Mouse (Mus musculus): ENCODE data around the gene Cish.
A peak's percentile ranks its signal among the peaks of the same experiment; 100 is the strongest.

Gene Cish

GRCm38 (mm10) chr9:107324799-107325561 lies 29.2 kb downstream of the Cish start:
- DNase-seq: no peak

GRCm38 (mm10) chr9:107325904-107326303 lies 30.1 kb downstream of the Cish start:
- DNase-seq: no peak

- DNase-seq: no peak
Observed at GRCm38 (mm10) chr9:107327879-107328620, 32.2 kb downstream of the Cish start.

DNA sequence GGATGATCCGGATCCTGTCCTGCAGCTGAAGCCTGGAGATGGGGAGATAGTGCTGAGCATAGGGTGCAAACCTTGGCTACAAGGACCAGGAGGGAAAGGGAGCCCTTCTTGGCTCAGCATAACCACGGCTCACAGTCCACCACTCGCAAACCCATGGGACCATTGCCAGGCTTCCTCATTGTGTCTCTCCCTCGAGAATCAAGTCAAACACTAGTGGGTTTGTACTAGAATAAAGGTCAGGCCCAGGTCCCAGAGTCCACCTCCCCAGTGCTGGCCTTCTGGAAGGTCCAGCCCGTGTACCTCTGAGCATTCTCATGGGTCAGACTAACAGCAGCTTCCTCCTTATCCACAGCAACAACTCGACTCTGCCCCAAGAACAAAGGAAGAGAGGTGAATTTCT lies 35.0 kb downstream of the Cish start:
- DNase-seq: no peak

DNA sequence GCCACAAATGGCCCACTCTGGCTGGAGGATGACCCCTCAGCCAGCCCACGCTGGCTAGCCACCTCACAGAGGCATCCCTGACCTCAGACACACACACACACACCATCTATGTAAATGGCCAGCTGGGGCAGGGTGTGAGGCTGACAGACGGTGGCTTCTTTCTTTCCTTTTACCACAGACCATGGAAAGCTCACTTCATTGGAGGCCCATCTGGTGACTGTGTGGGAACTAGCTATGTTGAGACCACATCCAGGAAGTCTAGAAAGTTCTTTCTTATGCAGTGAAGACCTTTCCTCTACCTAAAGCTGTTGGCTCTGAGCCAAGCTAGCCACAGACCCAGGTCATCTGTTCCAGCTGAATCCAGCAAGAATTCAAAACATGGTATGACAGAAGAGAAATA lies 37.9 kb downstream of the Cish start:
- DNase-seq: no peak

GRCm38 (mm10) chr9:107334356-107334755 lies 38.5 kb downstream of the Cish start:
- DNase-seq: no peak

DNA sequence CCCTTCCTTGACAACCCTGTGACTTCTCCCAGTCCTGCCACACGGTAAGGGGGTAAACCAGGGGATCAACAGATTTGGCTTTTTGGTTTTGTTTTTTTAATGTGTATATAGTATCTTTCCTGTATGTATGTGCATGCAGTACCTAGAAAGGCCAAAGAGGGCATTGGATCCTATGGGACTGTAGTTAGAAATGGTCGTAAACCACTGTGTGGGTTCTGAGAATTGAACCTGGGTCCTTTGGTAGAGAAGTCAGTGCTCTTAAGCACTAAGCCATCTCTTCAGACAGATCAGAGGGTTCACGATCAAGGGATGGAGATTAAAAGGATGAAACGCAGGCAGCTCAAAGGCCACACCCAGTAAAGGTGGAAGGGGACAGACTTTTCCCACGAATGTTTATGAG lies 39.2 kb downstream of the Cish start:
- no peak for DNase-seq

DNA sequence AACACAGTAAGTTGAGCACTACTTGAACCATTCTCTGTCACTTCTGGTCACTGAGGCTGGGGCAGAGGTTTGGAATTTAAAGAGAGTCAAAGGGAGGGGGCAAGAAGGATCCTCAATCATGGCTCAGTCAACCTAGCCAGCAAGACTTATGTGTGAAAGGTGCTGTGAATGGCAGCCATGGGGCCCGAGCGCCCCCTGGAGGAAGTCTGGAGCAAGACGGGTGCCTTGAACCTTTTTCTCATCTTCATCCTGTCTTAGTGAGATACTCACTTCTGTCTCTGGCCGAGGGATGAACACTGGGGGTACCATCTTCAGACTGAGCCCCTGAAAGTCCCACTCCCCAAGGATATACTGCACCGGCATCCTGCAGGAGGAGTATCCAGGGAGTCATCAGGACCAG lies 40.1 kb downstream of the Cish start:
- DNase-seq: peak; percentile 88 to 89

- no peak for DNase-seq
Observed at GRCm38 (mm10) chr9:107336386-107336785, 40.6 kb downstream of the Cish start.

GRCm38 (mm10) chr9:107338172-107338883 lies 42.5 kb downstream of the Cish start, which contains the start of gene Hemk1:
TSS of gene Hemk1 (minus strand) at chr9:107338350.
- DNase-seq: peak; percentile 81 to 82

DNA sequence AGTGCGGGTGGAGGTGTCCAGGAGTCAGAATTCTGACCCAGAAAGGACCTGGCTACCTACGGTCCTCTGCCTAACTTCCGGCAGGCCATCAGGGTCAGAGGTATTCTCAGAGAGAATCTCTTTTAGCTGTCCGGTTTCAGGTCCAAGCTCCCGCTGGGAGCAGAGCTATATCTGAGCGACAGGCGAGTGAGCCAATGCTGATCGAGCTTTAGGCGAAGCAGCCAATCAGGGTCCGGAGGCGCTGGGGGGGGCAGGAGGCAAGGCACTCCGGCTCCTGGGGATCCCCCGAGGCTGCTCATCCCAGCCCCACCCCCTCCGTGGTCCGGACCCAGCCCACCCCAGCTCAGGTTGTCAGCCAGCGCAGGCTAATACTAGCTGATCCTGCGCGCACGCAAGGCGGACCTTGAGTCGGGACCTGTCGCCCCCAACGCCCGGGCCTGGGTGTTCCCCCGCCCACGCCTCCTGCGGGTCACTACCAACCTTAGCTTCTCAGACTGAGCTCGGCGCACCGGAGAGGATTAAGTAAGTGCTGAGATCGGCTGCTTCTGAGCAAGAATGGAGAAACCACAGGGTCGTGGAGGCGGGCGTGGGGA lies 44.5 kb downstream of the Cish start, which contains the start of gene 6430571L13Rik:
TSS of gene 6430571L13Rik (plus strand) at position 336 of the 593 bp plus-strand sequence.
- peak; percentile 86 for DNase-seq

- no peak for DNase-seq
Observed at GRCm38 (mm10) chr9:107340911-107341645, 45.3 kb downstream of the Cish start.

DNA sequence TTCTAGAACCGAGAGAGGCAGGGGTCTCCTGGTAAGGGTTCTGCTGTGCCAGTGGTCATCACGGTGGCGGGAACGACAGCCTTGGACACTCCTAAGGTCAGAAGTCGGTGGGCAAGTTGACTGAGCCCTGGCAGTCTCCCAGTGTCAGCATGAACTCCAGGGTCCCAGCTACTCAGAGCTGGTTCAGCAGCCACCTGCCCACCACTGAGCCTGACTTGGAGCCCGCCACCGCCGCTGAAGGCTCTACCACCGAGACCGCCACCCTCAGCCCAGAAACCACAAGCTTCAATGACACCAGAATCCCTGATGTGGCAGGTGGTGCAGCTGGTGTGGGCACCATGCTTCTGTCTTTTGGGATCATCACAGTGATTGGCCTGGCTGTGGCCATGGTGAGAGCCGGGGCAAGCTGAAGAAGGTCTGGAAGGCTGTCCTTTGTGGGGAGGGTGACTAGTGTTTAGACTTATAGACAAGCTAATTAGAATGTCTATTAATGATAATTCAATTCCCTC lies 46.4 kb downstream of the Cish start:
- DNase-seq: no peak

DNA sequence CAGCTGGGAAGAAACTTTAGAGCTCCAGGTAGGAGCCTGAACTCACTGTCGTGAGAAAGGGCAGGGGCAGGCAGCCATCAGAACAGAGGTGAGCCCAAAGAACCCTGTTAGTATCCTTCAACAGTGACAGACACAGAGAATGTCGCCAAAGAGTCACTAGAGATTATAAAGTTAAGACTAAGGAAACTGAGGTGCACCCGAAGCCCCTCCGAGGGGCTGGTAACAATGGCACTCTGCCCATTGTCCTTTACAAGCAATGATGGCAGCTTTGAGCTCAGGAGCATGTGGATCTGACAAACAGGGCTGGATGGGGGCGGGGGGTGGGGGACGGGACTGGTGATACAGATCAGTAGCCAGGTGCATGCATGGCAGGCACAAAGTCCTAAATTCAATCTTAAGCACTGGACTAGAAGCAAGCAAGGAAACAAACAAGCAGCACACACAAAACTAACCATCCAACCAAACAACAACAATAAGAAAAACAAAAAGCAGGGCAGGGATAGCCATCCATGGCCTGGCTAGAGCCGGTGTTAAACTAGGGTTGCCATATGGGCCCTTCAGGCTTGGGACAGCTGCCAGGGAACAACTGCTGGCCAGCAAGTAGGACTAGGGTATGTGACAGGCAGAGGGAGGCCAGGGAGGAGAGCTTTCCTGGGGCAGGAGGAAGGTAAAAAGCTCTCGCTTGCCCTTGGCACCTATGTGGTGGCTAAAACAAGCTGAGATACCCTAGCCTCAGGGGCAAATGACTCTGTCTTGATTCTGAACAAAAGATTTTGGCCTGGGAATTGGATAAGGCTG lies 47.5 kb downstream of the Cish start:
- DNase-seq: no peak

DNA sequence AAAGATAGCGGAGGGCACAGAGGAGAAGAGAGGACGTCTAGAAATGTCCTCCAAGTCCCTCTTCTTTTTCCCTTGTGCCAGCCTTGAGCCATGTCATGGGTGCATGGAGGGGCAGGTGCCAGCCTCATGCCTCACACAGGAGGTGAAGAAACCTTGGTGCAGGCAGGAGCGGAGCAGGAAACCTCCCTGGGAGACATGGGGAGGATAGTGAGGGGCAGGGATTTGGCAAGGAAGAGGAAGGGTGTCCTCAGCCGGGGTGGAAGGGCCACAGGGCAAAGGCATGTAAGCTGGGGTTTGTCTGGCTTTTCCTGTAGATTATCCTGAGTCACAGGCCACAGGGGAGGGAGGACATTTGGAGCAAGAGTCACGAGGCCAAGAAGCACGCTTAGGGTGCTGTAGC lies 48.2 kb downstream of the Cish start:
- DNase-seq: no peak

- no peak for DNase-seq
Observed at GRCm38 (mm10) chr9:107346081-107346480, 50.3 kb downstream of the Cish start.

DNA sequence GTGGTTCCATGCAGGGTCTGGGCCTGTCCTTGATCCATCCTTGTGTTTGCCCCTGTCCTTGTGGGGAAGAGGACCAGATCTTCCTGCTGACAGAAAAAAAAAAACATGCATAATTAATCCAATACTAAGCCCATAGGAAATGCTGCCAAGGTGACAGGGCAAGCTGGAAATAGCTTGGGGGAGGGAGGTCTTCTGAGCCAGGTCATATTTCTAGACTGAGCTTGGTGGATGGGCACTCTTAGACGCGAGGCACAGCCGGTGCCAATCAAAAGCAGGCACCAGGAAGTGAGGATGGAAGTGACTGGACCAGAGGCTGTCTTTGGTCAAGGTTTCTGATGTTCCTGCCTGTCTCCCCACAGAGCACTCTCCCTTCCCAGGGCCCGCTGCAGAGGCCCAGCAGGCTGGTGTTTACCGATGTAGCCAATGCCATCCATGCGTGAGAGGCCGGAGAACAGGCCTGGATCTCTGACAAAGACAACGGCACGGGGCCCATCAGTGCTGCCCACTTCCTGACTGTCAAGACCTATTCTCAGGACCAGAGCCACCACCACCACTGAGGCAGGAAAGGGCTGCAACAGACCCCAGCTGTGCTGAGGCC lies 51.9 kb downstream of the Cish start:
- no peak for DNase-seq

- no peak for DNase-seq
Observed at GRCm38 (mm10) chr9:107349321-107349720, 53.5 kb downstream of the Cish start.
